Mouse (Mus musculus) embryonic facial prominence, embryonic 14.5 days (tissue): ENCODE measurements around the gene Tyrobp. TPM values are rescaled to one million over a fixed set of nuclear protein-coding genes. Genes with fewer than 3 reads are reported as not detected.

ENCODE experiments used
- ATAC-seq: fragments of 200-750 bp; cut with Nextera tagmentation; 2 replicates; pipeline ENCODE4 v1.8.0; 2017; ENCODE audit warnings: low read depth, moderate number of reproducible peaks, moderate TSS enrichment
- DNase-seq: peaks from one replicate; pipeline ENCODE4 v3.0.0-alpha.2; 2015; ENCODE audit warnings: low spot score
- H3K27ac ChIP-seq: fragments of 300-500 bp; sonication (generic); replicated peaks from 2 replicates; pipeline ENCODE4 v1.5.1; 2014; ENCODE audit warnings: low read depth, mild to moderate bottlenecking, low read length, moderate library complexity
- H3K27me3 ChIP-seq: fragments of 300-500 bp; sonication (generic); replicated peaks from 2 replicates; pipeline ENCODE4 v1.6.1; 2014; ENCODE audit warnings: low read length; ENCODE audit not compliant: control insufficient read depth, insufficient read depth
- H3K36me3 ChIP-seq: fragments of 300-500 bp; sonication (generic); 2 replicates; pipeline ENCODE4 v1.6.1; 2014; ENCODE audit warnings: low read length, mixed read lengths; ENCODE audit not compliant: control insufficient read depth, insufficient read depth
- H3K4me1 ChIP-seq: fragments of 300-500 bp; sonication (generic); 2 replicates; pipeline ENCODE4 v1.6.1; 2014; ENCODE audit warnings: antibody characterized with exemption, low read length; ENCODE audit not compliant: control insufficient read depth, insufficient read depth
- H3K4me2 ChIP-seq: fragments of 300-500 bp; sonication (generic); 2 replicates; pipeline ENCODE4 v1.6.1; 2014; ENCODE audit warnings: low read depth, mild to moderate bottlenecking, low read length, moderate library complexity, mixed read lengths
- H3K4me3 ChIP-seq: fragments of 300-500 bp; sonication (generic); 2 replicates; pipeline ENCODE4 v1.5.1; 2014; ENCODE audit warnings: low read depth, mild to moderate bottlenecking, low read length
- H3K9ac ChIP-seq: fragments of 300-500 bp; sonication (generic); 2 replicates; pipeline ENCODE4 v1.6.1; 2014; ENCODE audit warnings: low read depth, mild to moderate bottlenecking, low read length, moderate library complexity, mixed read lengths
- H3K9me3 ChIP-seq: fragments of 300-500 bp; sonication (generic); 2 replicates; pipeline ENCODE4 v1.6.1; 2016; ENCODE audit warnings: low read length; ENCODE audit not compliant: control insufficient read depth
- WGBS: fragments of 180-500 bp; shearing (Covaris S2); extraction: QIAGEN DNeasy Blood & Tissue Kit; methylation state at CpG from one replicate; pipeline ENCODE4 v1.1.7; 2014; 5-methylcytosine and 5-hydroxymethylcytosine counted together
- polyA plus RNA-seq: library from polyadenylated mRNA; unstranded; fragments of >200 nt; fragmentation: Nextera tagmentation; extraction: Ambion mirVana; gene quantifications from 2 replicates; pipeline ENCODE4 v1.2.1, GENCODE M21; 2014

Gene Tyrobp
- polyA plus RNA-seq, 1 experiment from 2014 or later: 97.0 TPM

GRCm38 (mm10) chr7:30457629-30458330 lies 44.2 kb downstream of the Tyrobp start, which contains the start of the genes Kirrel2 and Nphs1:
Gene Kirrel2 (minus strand): TSS chr7:30457690.
Gene Nphs1 (plus strand): TSS chr7:30458315.
- H3K4me2 ChIP-seq: peak within 1 kb of the TSS; percentile 37
- 2% methylated on average over 15 of the region's 16 CpGs for WGBS
- peak within 1 kb of the TSS; percentile 34; the same call in 1 of the 2 replicates for H3K9ac ChIP-seq
- H3K36me3 ChIP-seq: no peaks in the 10 kb centered on the region
- H3K4me1 ChIP-seq: peaks cover 8% of the 10 kb centered on the region
- H3K9me3 ChIP-seq: peaks cover 5% of the 10 kb centered on the region; the same call in 1 of the 2 replicates
- ATAC-seq (peak; percentile 86), DNase-seq (peak; percentile 78)
- no peak within 1 kb of the TSS for H3K27ac ChIP-seq
- H3K27me3 ChIP-seq: peaks cover 98% of the 10 kb centered on the region
- peak within 1 kb of the TSS; percentile 25 for H3K4me3 ChIP-seq

- no peak overlapping the region for H3K4me2 ChIP-seq
- WGBS: 27% methylated on average over 6 of the region's 6 CpGs
- H3K27me3 ChIP-seq: peaks cover 97% of the 10 kb centered on the region
- ATAC-seq (no peak), DNase-seq (no peak)
- peaks cover 8% of the 10 kb centered on the region; the same call in 1 of the 2 replicates for H3K4me1 ChIP-seq
- H3K36me3 ChIP-seq: no peaks in the 10 kb centered on the region
- no peak overlapping the region for H3K9ac ChIP-seq
- H3K9me3 ChIP-seq: peaks cover 5% of the 10 kb centered on the region; the same call in 1 of the 2 replicates
- no peak overlapping the region for H3K4me3 ChIP-seq
- no peak overlapping the region for H3K27ac ChIP-seq
Observed at GRCm38 (mm10) chr7:30459484-30459883, 45.9 kb downstream of the Tyrobp start.

- Histone ChIP-seq H3K36me3 (no peaks in the 10 kb centered on the region), H3K4me2 (no peak overlapping the region), H3K9me3 (no peaks in the 10 kb centered on the region), H3K27ac (no peak overlapping the region), H3K4me3 (no peak overlapping the region), H3K27me3 (peaks cover 93% of the 10 kb centered on the region), H3K9ac (no peak overlapping the region), H3K4me1 (no peaks in the 10 kb centered on the region)
- DNase-seq: no peak
- no peak for ATAC-seq
- WGBS: 35% methylated on average over 7 of the region's 7 CpGs
Observed at GRCm38 (mm10) chr7:30463568-30463967, 50.0 kb downstream of the Tyrobp start.

GRCm38 (mm10) chr7:30463996-30464395 lies 50.4 kb downstream of the Tyrobp start:
- no peak overlapping the region for H3K27ac ChIP-seq
- no peaks in the 10 kb centered on the region for H3K4me1 ChIP-seq
- H3K27me3 ChIP-seq: peaks cover 88% of the 10 kb centered on the region
- ATAC-seq (no peak), DNase-seq (no peak)
- no peaks in the 10 kb centered on the region for H3K9me3 ChIP-seq
- no peak overlapping the region for H3K4me3 ChIP-seq
- H3K9ac ChIP-seq: no peak overlapping the region
- 21% methylated on average over 4 of the region's 4 CpGs for WGBS
- no peak overlapping the region for H3K4me2 ChIP-seq
- no peaks in the 10 kb centered on the region for H3K36me3 ChIP-seq

- Histone ChIP-seq H3K27ac (no peak overlapping the region), H3K9me3 (no peaks in the 10 kb centered on the region), H3K27me3 (peaks cover 80% of the 10 kb centered on the region), H3K4me3 (no peak overlapping the region), H3K4me2 (no peak overlapping the region), H3K36me3 (no peaks in the 10 kb centered on the region), H3K9ac (no peak overlapping the region), H3K4me1 (no peaks in the 10 kb centered on the region)
- WGBS: 9% methylated on average over 6 of the region's 6 CpGs
- no peak for ATAC-seq
- DNase-seq: no peak
Observed at GRCm38 (mm10) chr7:30464816-30465300, 51.3 kb downstream of the Tyrobp start.

Other genes starting within 250 kb of the Tyrobp start
- 18.1 and 18.4 TPM in 2 replicates for gene Zfp146, start 244.0 kb upstream of the Tyrobp start, polyA plus RNA-seq
- gene Cox7a1, start 229.6 kb upstream of the Tyrobp start, polyA plus RNA-seq: 7.4 and 17.0 TPM in 2 replicates
- gene Capns1, start 214.9 kb upstream of the Tyrobp start, polyA plus RNA-seq: 96.4 and 107 TPM in 2 replicates
- gene Polr2i, start 181.8 kb upstream of the Tyrobp start, polyA plus RNA-seq: 172 and 180 TPM in 2 replicates
- 166 and 169 TPM in 2 replicates for gene Tbcb, start 181.5 kb upstream of the Tyrobp start, polyA plus RNA-seq
- gene Ovol3, start 178.0 kb upstream of the Tyrobp start, polyA plus RNA-seq: 1.1 and 1.4 TPM in 2 replicates
- gene Thap8, start 133.7 kb upstream of the Tyrobp start, polyA plus RNA-seq: 0.22 and 0.28 TPM in 2 replicates
- gene Wdr62, start 133.3 kb upstream of the Tyrobp start, polyA plus RNA-seq: 7.5 and 7.7 TPM in 2 replicates
- 51.8 and 58.1 TPM in 2 replicates for gene Clip3, start 122.0 kb upstream of the Tyrobp start, polyA plus RNA-seq
- 69.4 and 72.3 TPM in 2 replicates for gene Alkbh6, start 105.0 kb upstream of the Tyrobp start, polyA plus RNA-seq
- gene Syne4, start 99.0 kb upstream of the Tyrobp start, polyA plus RNA-seq: 25.4 and 35.4 TPM in 2 replicates
- not detected in 2 replicates for gene E130208F15Rik, start 92.0 kb upstream of the Tyrobp start, polyA plus RNA-seq
- gene Sdhaf1, start 89.9 kb upstream of the Tyrobp start, polyA plus RNA-seq: 18.8 and 19.5 TPM in 2 replicates
- 4.2 and 4.7 TPM in 2 replicates for gene Lrfn3, start 51.0 kb upstream of the Tyrobp start, polyA plus RNA-seq
- gene Hcst, start 6.1 kb downstream of the Tyrobp start, polyA plus RNA-seq: 2.2 and 2.4 TPM in 2 replicates
- 1.0 and 2.0 TPM in 2 replicates for gene Nfkbid, start 8.0 kb downstream of the Tyrobp start, polyA plus RNA-seq
- 51.0 and 53.6 TPM in 2 replicates for gene Aplp1, start 31.8 kb downstream of the Tyrobp start, polyA plus RNA-seq
- gene Kirrel2, start 43.9 kb downstream of the Tyrobp start, polyA plus RNA-seq: 0.45 and 0.82 TPM in 2 replicates
- gene Nphs1, start 44.6 kb downstream of the Tyrobp start, polyA plus RNA-seq: 0.22 and 0.35 TPM in 2 replicates
- not detected in 2 replicates for gene Prodh2, start 79.9 kb downstream of the Tyrobp start, polyA plus RNA-seq
- 9.7 and 10.9 TPM in 2 replicates for gene Arhgap33, start 121.3 kb downstream of the Tyrobp start, polyA plus RNA-seq
- gene Hspb6, start 138.4 kb downstream of the Tyrobp start, polyA plus RNA-seq: 16.8 and 20.4 TPM in 2 replicates
- 8.1 and 9.9 TPM in 2 replicates for gene Proser3, start 138.5 kb downstream of the Tyrobp start, polyA plus RNA-seq
- gene Lin37, start 146.1 kb downstream of the Tyrobp start, polyA plus RNA-seq: 45.7 and 50.5 TPM in 2 replicates
- gene U2af1l4, start 149.5 kb downstream of the Tyrobp start, polyA plus RNA-seq: 85.4 and 88.0 TPM in 2 replicates
- 4.7 and 5.1 TPM in 2 replicates for gene Gm49396, start 149.6 kb downstream of the Tyrobp start, polyA plus RNA-seq
- gene Psenen, start 149.9 kb downstream of the Tyrobp start, polyA plus RNA-seq: 108 and 113 TPM in 2 replicates
- 2.1 and 2.9 TPM in 2 replicates for gene Igflr1, start 151.7 kb downstream of the Tyrobp start, polyA plus RNA-seq
- 11.7 and 13.3 TPM in 2 replicates for gene Kmt2b, start 175.0 kb downstream of the Tyrobp start, polyA plus RNA-seq
- 0.26 and 0.45 TPM in 2 replicates for gene Zbtb32, start 185.1 kb downstream of the Tyrobp start, polyA plus RNA-seq
- gene Upk1a, start 199.1 kb downstream of the Tyrobp start, polyA plus RNA-seq: 0.39 and 0.47 TPM in 2 replicates
- gene Cox6b1, start 212.4 kb downstream of the Tyrobp start, polyA plus RNA-seq: 860 and 1,015 TPM in 2 replicates
- gene Etv2, start 222.1 kb downstream of the Tyrobp start, polyA plus RNA-seq: not detected in 2 replicates
- gene Rbm42, start 236.6 kb downstream of the Tyrobp start, polyA plus RNA-seq: 93.1 and 106 TPM in 2 replicates